Mouse (Mus musculus) cerebellum, postnatal 25 days (tissue): ENCODE results near the gene Fbxo47.
"Not testable (repeated sequence)": the region's sequence is repeated elsewhere in the genome, so short reads cannot be mapped to it uniquely, and the experiment has no call there.

Source experiments
- DNase-seq, 2 experiments: peaks; one replicate each; pipeline ENCODE4 v3.0.0; 2021; ENCODE audit warnings: mixed read lengths in 2 of 2

Gene Fbxo47

DNA sequence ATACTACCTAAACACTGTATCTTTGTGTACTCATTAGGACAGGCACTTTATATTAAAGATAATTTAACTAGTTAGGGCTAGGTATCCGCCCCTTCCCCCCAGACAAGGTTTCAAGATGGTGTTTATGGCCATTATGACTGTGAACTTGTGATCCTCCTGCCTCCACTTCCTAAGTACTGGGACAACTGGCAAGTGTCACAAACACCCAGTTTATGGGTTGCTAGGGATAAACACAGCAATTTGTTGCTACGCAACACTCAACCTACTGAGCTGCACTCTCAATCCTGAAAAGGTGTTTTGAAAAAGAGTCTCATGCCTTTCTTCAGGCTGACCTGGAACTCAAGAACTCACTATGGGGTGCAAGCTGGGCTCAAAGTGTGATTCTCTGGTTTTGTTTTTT lies 6.6 kb downstream of the Fbxo47 start:
- no peak for DNase-seq

- no peak for DNase-seq
These were observed 9.6 kb downstream of the Fbxo47 start for GRCm38 (mm10) chr11:97874396-97874795.

DNA sequence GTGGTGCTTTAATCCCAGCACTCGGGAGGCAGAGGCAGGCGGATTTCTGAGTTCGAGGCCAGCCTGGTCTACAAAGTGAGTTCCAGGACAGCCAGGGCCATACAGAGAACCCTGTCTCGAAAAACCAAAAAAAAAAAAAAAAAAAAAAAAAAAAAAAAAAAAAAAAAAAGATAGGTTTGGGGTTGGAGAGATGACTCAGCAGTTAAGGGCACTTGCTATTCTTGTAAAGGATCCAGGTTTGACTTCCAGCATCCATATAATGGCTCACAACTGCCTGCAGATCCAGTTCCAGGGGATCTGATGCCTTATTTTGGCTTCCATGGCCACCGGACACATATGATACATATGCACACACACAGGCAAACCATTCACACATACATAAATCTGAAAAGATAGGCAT lies 11.6 kb downstream of the Fbxo47 start:
- DNase-seq, result not testable (repeated sequence)

DNA sequence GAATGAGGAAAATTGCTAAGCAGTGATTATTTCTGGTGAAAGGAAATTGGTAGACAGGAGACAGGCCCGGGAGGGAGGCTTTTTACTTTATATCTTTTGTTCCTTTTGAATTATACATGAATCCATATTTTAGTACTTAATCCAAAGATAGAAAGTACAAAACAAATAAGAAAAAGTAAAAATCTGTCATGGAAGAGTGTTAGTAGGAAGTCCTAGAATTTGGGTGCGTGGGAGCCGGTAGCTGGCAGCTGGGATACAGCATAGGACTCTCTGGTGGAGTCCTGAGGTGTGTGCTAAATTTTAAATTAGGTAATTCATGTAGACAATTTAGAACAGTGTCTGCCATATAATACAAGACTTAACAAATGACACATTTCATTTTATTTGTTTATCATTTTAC lies 16.4 kb downstream of the Fbxo47 start:
- DNase-seq, result no peak

DNA sequence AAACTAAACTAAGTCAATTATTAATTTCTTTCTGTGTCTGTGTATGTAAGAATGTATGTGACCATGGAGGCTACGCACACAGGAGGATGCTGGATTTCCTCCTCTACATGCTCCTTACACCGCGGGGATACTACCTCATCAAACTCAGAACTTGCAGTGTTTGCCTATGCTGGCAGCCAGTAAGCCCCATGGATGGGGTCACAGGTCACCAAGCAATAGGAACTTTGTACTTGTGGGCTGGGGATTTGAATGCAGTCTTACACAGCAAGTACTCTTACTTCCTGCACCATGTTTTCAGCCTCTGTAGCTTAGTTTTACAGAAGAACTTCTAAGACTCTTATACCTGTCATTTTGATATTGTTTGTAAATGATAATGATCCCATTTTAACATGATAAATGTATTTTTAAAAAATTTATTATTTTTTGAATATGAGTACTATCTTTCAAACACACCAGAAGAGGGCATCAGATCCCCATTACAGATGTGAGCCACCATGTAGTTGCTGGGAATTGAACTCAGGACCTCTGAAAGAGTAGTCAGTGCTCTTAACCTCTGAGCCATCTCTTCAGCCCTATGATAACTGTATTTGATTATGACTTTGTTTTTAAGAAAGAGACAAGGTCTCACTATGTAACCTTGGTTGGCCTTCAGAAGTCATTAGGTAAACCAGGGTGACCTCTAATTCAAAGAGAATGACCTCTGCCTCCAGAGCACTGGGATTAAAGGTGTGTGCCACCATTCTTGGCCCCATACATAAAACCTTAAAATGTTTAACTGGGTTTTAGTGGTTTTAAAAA lies 17.7 kb downstream of the Fbxo47 start:
- DNase-seq, result no peak

GRCm38 (mm10) chr11:97865421-97865820 lies 18.5 kb downstream of the Fbxo47 start:
- no peak for DNase-seq

- DNase-seq, result no peak
These were observed 21.8 kb downstream of the Fbxo47 start for GRCm38 (mm10) chr11:97862148-97862547.

- no peak for DNase-seq
These were observed 28.5 kb downstream of the Fbxo47 start for GRCm38 (mm10) chr11:97855473-97855872.

- DNase-seq, result no peak
These were observed 32.4 kb downstream of the Fbxo47 start for GRCm38 (mm10) chr11:97851601-97852000.

GRCm38 (mm10) chr11:97850367-97850766 lies 33.6 kb downstream of the Fbxo47 start:
- DNase-seq, result no peak

DNA sequence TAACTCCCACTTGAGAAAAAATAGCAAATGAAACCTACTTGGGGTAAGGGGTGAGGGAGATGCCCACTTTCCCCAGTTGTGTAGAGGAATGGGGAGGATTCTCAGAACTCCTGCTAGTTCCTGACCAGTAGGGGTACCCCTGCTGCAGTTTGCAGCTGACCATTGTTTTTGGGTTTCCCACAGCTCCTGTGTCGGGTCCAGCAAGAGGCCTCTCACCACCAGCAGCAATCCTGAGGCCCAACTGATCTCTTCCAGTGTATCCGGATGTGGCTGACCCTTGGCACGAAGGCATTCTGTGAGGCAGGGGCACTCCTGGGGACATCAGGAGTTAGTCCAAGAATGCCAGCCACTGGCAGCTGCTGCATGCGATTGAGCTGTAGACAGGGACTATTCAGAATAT lies 42.0 kb downstream of the Fbxo47 start:
- peak; percentile 48 to 54 for DNase-seq

DNA sequence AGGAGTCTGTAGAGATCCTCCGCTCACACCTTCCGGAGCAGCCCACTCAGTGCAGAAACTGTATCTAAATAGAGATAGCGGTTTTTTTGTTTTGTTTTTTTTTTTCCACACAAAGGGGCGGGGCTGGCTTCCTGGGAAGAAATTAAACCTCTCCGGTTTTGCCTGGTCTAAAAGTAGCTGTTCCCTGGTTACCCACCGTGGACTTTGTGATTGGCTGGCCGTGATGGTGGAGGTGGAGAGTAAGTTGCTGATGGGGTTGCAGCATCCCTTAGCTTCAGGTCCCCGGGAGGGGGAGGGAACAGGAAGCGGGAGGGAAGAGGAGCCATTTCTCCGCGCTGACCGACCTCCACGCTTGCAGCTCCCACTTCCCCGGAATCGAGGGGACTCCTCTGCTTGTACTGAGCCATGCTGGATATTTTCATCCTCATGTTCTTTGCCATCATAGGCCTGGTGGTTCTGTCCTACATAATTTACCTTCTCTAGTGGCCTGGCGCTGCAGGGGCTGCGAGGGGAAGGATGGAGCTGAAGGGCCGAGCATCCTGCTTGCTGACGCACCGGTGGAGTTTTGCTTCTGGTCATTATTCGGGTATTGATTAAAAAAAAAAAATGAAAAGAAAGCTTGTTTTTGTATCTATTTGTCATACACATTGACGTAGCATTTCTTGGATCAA lies 42.8 kb downstream of the Fbxo47 start:
- peak; percentile 92 to 93 for DNase-seq

DNA sequence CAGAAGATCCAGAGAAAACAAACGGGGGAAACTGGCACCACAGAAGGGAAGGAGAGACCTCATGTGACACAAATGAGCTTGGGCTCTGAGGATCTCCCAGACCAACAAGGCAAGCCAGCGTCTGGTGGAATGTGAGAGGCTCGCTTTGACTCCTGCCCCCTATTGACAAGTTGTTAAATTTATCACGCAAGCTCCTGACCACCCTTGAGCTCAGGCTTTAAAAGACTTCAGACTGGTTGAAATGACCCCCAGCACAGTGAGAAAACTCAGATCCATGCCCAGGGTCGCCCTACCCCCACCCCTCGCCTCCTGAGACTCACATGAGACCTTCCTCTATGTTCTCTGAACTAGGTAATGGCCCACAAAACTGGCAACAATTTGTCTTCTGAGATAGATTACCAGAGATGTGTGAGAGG lies 43.4 kb downstream of the Fbxo47 start, which contains the start of gene B230217C12Rik:
Gene B230217C12Rik, plus strand, starts transcription at position 242 of the 416 bp plus-strand sequence.
- DNase-seq, result peak; percentile 65 to 67

GRCm38 (mm10) chr11:97840135-97840490 lies 43.8 kb downstream of the Fbxo47 start:
- peak in 1 of 2 experiments; percentile 22 for DNase-seq

DNA sequence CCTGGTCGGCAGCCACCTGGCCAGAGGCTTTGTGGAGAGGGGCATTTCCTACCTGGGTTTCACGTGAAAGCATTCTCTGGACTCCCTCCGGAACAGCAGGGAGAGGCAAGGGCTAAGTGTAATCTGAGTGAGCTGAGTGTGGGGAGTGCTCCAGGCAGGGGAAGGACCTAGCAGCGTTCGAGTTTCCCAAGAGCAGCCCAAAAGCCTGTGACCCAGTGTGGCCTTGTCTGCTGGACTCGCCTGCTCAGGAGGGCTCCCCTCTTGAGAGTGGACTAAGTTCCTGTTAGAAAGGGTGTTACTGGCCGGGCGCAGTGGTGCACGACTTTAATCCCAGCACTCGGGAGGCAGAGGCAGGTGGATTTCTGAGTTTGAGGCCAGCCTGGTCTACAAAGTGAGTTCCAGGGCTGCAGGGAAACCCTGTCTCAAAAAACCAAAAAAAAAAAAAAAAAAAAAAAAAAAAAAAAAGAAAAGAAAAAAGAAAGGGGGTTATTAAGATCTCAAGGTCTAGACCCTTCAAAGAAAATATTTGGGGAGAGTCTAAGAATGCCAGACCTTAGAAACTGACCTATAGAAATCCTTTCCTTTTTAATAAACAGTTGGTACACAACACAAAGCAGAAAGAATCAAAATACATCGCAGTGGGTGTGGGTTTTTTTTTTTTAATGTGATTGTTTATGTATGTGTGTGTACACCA lies 44.4 kb downstream of the Fbxo47 start:
- DNase-seq, result peak in 1 of 2 experiments; percentile 15

GRCm38 (mm10) chr11:97838779-97839440 lies 45.0 kb downstream of the Fbxo47 start:
- DNase-seq, result peak in 1 of 2 experiments; percentile 23

DNA sequence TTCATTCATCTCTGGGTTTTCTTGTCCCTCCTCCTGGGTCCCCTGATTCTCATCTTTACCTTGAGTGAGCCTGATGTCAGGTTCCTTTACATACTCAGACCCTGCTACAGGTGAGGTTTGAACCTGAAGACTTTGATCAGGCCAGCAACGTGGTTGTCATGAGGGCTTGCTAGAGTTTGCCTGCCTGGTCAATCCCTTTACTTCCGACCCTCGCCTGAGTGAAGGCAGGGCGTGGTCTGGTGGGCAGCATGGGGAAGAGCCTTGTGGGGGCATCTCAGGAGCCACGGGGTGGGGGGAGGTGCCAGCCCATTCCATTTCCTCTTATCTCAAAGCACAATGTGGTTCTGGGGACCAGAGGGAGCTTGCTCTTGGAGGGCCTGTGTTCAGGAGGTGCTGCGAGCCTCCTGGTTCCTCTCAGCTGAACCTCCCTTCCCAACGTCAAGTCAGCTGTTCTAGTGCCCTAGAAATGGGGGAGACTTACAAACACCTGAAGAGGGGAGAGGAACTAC lies 46.3 kb downstream of the Fbxo47 start:
- peak in 1 of 2 experiments; percentile 9 for DNase-seq

- DNase-seq, result peak in 1 of 2 experiments; percentile 2
These were observed 46.9 kb downstream of the Fbxo47 start for GRCm38 (mm10) chr11:97837051-97837450.

GRCm38 (mm10) chr11:97836541-97836940 lies 47.4 kb downstream of the Fbxo47 start:
- peak in 1 of 2 experiments; percentile 5 for DNase-seq

DNA sequence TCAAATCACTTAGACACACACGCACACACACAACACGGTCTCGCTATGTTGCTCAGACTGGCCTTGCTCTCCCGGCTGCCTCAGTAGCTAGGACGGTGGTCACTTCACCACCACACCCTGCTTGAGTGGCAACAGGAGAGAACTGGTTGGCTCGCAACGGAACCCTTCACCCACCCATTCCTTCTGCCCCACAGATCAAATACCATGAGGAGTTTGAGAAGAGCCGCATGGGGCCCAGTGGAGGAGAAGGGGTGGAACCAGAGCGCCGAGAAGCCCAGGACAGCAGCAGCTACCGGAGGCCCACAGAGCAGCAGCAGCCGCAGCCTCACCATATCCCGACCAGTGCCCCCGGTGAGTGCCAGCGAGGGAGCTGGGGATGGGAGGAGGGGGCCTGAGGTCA lies 50.6 kb downstream of the Fbxo47 start:
- DNase-seq, result peak in 1 of 2 experiments; percentile 2

GRCm38 (mm10) chr11:97832001-97832400 lies 52.0 kb downstream of the Fbxo47 start:
- peak in 1 of 2 experiments; percentile 9 for DNase-seq

DNA sequence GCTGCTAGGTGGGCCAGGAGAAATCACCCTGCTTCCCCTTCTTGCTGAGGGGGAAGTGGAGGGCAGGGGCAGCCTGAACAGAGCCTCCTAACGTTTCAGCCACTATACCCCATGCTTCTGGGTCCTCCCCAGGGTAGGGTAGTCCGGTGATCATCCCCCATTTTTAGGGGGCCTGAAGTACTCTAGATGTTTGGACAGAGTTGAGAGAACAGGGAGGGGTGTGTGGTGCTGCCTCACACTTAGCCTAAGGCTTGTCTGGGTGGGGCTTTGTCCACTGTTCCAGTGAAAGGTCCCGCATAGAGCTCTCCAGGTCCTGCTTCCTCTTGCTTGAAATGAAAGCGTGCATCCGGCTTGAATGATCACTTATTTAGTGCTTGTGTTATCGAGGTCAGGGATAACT lies 53.5 kb downstream of the Fbxo47 start:
- no peak for DNase-seq
